Mouse (Mus musculus) C2C12 (cell line): ENCODE measurements around the gene Dtx1.

Experiments
- CEBPB ChIP-seq: IDR thresholded peaks from one replicate; pipeline ENCODE4 v1.6.1; 2011; ENCODE audit warnings: low read depth, mild to moderate bottlenecking, control low read depth, moderate library complexity
- CTCF ChIP-seq: IDR thresholded peaks from one replicate; pipeline ENCODE4 v1.5.1; 2011; ENCODE audit not compliant: control insufficient read depth, insufficient read depth, insufficient read length
- FOSL1 ChIP-seq: IDR thresholded peaks from one replicate; pipeline ENCODE4 v1.8.0; 2011; ENCODE audit warnings: mild to moderate bottlenecking, low read length; ENCODE audit not compliant: poor library complexity, insufficient read depth, severe bottlenecking
- MAX ChIP-seq: IDR thresholded peaks from one replicate; pipeline ENCODE4 v1.6.1; 2011; ENCODE audit warnings: mild to moderate bottlenecking, control low read depth
- MYOD1 ChIP-seq: IDR thresholded peaks from one replicate; pipeline ENCODE4 v1.6.1; 2011; ENCODE audit warnings: low read depth; ENCODE audit not compliant: control insufficient read depth, insufficient read length
- MYOG ChIP-seq: IDR thresholded peaks from one replicate; pipeline ENCODE4 v1.6.1; 2011; ENCODE audit not compliant: control insufficient read depth, insufficient read length; ENCODE audit errors: extremely low read depth
- USF1 ChIP-seq: IDR thresholded peaks from one replicate; pipeline ENCODE4 v1.6.1; 2011; ENCODE audit warnings: low read depth, mild to moderate bottlenecking, control low read depth, moderate library complexity

- TF ChIP-seq CTCF = no peak
- no peak for TF ChIP-seq MYOG
- no peak for TF ChIP-seq CEBPB
- no peak for TF ChIP-seq MYOD1
- TF ChIP-seq MAX = no peak
- TF ChIP-seq USF1 = no peak
- no peak for TF ChIP-seq FOSL1
These were observed 42.5 kb upstream of the Dtx1 start for GRCm38 (mm10) chr5:120754215-120754614.
